Mouse (Mus musculus) right cerebral cortex, postnatal 14 days (tissue): ENCODE measurements around the gene Stub1.
"Not testable (repeated sequence)": the region's sequence is repeated elsewhere in the genome, so short reads cannot be mapped to it uniquely, and the experiment has no call there.

Experiments
- DNase-seq: peaks from one replicate; pipeline ENCODE4 v3.0.0; 2022

The Stub1 gene

DNA sequence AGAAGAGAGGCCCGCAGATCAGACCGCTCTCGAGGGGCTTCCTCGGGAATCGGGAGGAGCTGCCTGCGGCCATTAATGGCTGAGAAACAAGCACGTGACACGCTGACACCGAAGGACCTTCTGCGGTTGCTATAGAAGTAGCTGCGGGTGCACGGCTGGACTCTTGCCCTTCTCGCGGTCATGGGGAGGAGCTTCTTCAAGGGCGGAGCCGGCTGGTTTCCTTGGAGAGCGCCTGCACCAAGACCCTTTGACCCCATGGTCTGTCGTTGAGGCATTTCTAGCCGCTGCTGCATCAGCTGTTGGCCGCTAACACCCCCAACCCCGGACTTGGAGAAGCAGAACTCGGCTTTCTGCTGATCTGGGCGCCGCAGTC is at the start of gene Stub1:
Gene Stub1 (minus strand): TSS at position 114 of the 373 bp plus-strand sequence.
- peak; percentile 83 for DNase-seq

DNA sequence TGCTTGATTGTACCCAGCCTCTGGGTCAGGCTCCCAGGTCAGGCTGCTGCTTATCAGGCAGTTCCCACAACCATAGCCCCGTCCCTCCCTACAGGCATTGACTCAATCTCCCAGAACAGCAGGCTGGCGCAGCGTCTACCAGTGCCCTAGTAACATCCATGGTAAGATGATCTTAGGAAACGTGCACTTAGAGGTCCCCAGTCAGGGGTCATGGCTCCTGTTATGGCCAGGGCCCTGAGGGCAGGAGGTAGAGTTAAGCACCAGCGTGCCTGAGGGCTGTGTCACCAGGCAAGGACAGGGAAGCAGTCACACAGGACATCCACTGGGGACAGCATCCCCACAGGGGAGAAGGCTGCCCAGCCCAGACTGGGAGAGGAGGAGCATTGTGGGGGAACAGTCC is 49.1 kb upstream of the Stub1 start:
- no peak for DNase-seq

- no peak for DNase-seq
Observed at GRCm38 (mm10) chr17:25881691-25882090, 48.5 kb upstream of the Stub1 start.

DNA sequence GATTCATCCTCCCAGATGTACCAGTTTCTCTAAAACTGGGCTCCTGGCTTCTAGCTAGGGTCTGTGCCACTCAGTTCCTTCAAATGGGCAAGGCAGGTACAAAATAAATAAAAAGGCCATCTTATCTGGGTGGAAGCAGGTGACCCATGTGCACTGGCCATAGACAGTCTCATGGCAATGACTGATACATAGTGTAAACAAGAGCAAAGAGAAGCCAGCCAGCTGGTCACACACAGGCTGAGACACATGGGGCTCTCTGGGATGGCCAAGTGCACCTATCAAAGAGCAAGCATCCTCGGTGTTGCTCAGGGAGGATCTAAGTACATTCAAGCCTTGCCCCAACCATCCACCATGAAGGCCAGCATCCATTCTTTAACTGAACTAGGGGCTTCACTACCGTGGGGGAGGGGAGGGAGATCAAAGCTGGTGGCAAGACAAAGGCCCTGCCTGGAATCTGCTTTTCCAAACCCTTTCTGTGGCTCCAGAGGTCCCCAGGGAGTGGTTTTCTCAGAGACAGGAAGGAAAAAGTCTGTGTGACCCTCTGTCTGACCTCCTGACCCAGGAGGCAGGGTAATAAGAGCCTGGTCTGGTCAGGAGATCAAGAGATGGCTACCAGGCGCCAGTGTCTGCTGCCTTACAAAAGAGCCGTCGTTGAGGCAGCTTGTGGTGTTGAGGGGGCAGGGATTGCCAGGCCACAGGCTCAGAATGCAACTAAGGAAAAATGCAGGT is 47.9 kb upstream of the Stub1 start:
- DNase-seq, result no peak

- DNase-seq, result no peak
Observed at GRCm38 (mm10) chr17:25880196-25880910, 47.1 kb upstream of the Stub1 start, which contains the start of gene Wfikkn1. Gene Wfikkn1 (minus strand): TSS chr17:25880858.

DNA sequence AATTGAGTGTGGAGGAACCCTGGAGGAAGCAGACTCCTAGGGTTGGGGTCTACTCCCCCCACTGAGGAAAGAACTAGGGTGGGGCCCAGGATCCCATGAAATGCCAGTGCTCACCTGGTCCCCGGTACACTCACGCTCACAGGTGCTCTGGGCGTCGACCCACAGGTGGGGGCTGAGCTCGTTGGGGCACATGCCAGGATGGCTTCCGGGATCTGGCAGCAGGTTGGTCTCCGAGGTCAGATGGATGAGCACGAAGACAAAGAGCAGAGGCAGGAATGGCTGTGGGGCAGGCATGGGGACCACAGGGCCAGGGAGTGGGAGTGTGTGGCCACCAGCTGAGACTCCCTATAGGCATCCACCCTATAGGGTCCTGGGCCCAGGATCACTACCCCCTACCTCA is 46.5 kb upstream of the Stub1 start:
- no peak for DNase-seq

GRCm38 (mm10) chr17:25879261-25879660 is 46.1 kb upstream of the Stub1 start:
- peak; percentile 66 for DNase-seq

- DNase-seq, result no peak
Observed at GRCm38 (mm10) chr17:25878611-25879180, 45.5 kb upstream of the Stub1 start.

- DNase-seq, result no peak
Observed at GRCm38 (mm10) chr17:25877741-25878610, 44.8 kb upstream of the Stub1 start.

DNA sequence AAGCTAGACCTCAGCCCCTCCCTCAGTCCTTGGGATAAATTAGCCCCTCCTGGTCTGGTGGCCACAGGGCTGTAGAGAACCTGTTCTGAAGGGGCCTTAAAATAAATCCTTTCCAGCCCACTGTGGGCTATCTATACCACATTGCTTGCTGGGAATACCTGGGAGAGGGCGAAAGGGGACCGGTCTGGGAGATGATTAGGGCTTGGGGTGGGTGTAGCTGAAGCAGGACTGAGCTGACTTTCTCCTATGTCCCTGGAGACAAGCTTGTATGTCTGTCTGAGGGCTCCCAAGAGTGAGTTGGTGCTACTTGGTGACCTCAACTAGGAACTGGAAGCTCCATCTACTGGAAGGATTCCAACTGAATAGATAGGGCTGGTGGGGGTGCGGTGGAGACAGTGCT is 43.8 kb upstream of the Stub1 start:
- no peak for DNase-seq

GRCm38 (mm10) chr17:25876347-25876915 is 43.2 kb upstream of the Stub1 start:
- no peak for DNase-seq

DNA sequence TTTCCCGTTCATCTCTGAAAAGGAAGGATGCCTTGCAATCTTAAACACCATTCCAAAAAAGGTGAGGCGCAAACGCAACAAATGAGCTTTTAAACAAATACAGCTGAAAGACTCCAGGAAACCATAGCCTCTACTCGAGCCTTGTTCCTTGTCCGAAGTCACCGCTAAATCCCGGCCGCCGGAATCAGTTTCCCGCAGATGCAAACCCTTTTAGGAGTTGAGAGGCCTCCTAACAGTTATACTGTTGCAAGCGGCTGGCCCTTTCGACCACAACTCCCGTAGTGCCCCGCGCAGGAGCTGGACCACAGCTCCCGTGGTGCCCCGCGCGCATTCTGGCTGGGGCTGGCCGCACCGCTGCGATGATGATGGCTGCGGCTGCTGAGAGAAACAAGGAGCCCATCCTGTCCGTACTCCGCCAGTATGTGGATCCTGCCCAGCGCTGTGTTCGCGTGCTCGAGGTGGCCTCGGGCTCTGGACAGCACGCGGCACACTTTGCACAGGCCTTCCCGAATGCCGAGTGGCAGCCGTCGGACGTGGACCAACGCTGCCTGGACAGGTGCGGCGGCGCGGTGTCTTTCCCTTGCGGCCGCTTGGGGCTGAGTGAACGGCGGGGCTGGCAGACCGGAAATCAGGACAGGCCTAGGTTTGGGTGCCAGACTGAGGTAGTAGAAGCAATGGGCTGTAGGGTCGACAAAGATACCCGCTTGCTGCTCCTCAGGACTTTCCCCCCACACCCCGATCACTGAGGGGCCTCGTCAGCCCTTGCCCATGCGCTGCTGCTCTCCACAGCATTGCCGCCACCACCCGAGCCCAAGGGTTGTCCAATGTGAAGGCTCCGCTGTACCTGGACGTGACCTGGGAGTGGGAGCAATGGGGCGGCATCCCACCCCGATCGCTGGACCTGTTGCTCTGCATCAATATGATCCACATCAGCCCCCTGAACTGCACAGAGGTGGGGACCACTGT is 42.2 kb upstream of the Stub1 start:
- DNase-seq, result peak; percentile 89

GRCm38 (mm10) chr17:25874721-25875170 is 41.5 kb upstream of the Stub1 start, which contains the start of gene Mettl26:
Gene Mettl26 (plus strand): TSS chr17:25875074.
- peak; percentile 95 for DNase-seq

GRCm38 (mm10) chr17:25874148-25874720 is 41.0 kb upstream of the Stub1 start:
- no peak for DNase-seq

GRCm38 (mm10) chr17:25873405-25874147 is 40.4 kb upstream of the Stub1 start:
- DNase-seq, result no peak

GRCm38 (mm10) chr17:25872676-25873075 is 39.5 kb upstream of the Stub1 start:
- DNase-seq, result no peak

DNA sequence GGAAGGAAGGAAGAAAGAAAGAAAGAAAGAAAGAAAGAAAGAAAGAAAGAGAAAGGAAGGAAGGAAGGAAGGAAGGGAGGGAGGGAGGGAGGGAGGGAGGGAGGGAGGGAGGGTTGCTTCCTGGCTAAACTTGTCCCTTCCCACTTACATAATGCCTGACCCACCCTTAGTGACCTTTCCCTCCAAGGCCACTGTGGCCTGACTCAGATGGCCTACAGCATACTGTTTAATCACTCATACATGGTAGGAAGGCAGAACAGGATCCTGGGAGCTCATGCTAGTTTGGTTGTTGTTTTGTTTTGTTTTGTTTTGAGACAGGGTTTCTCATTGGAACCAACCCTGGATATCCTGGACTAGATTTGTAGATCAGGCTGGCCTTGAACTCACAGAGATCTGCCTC is 38.4 kb upstream of the Stub1 start:
- DNase-seq, result not testable (repeated sequence)

- no peak for DNase-seq
Observed at GRCm38 (mm10) chr17:25869954-25870353, 36.8 kb upstream of the Stub1 start.

DNA sequence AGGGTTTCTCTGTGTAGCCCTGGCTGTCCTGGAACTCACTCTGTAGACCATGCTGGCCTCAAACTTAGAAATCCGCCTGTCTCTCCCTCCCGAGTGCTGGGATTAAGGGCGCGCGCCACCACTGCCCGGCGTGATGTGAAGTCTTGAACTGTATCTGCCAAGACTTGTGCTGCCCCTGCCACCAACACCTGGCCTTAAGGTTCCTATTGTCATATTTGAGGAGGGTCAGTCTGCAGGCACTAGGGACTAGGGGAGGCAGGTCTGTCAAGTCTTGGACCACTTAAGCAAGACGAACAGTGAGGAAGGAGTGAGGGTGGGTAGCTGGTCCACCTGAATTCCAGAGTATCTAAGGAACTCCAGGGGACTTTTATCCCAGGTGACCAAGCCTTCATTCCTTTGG is 36.3 kb upstream of the Stub1 start:
- DNase-seq, result no peak

GRCm38 (mm10) chr17:25868601-25869191 is 35.5 kb upstream of the Stub1 start, which contains the start of gene Mcrip2:
Gene Mcrip2 (minus strand): TSS chr17:25868764.
- DNase-seq, result peak; percentile 72
